Mouse (Mus musculus): Measurements from ENCODE around the gene Cma2. TPM values are rescaled to one million over a fixed set of nuclear protein-coding genes. Genes with fewer than 3 reads are reported as not detected.

Cma2 gene
- total and polyA plus RNA-seq, 3 experiments = not detected

- Histone ChIP-seq H3K4me1 (ENCODE audit: control insufficient read depth in 1 of 2, insufficient read depth in 2 of 2, low read length in 2 of 2) (no peaks in the 10 kb centered on the region), H3K4me3 (ENCODE audit: control insufficient read depth in 1 of 2, insufficient read depth in 1 of 2, low read depth in 2 of 2, low read length in 2 of 2) (no peak overlapping the region), H3K27me3 (ENCODE audit: control insufficient read depth in 1 of 2, insufficient read depth in 2 of 2, low read length in 2 of 2) (peaks cover 37 to 51% of the 10 kb centered on the region in 2 experiments), H3K9ac (ENCODE audit: control insufficient read depth, low read depth, low read length, poor library complexity, severe bottlenecking) (no peak overlapping the region), H3K36me3 (ENCODE audit: control insufficient read depth in 1 of 2, insufficient read depth in 2 of 2, low read length in 2 of 2) (no peaks in the 10 kb centered on the region), H3K9me3 (replicated peaks; ENCODE audit: insufficient read depth, low read length) (no peaks in the 10 kb centered on the region), H3K27ac (ENCODE audit: control insufficient read depth, low read depth, low read length) (no peak overlapping the region), H3K79me2 (ENCODE audit: control insufficient read depth, insufficient read depth, low read length, poor library complexity) (no peaks in the 10 kb centered on the region)
- DNase-seq (ENCODE audit: low read depth, low spot score) = no peak
- TF ChIP-seq CHD1 (IDR thresholded peaks at IDR 0.05; ENCODE audit: low read depth, low read length) (no peak), EP300 (IDR thresholded peaks at IDR 0.05; ENCODE audit: low read depth in 1 of 2, low read length in 2 of 2) (no peak), ZNF384 (IDR thresholded peaks at IDR 0.05; ENCODE audit: low read depth, low read length) (no peak), ELF1 (IDR thresholded peaks at IDR 0.05; ENCODE audit: low read depth, low read length) (no peak), MYC (IDR thresholded peaks at IDR 0.05; ENCODE audit: low read depth, low read length) (no peak), ZKSCAN1 (IDR thresholded peaks at IDR 0.05; ENCODE audit: low read depth, low read length) (no peak), MXI1 (IDR thresholded peaks at IDR 0.05; ENCODE audit: low read depth, low read length) (no peak), MAZ (IDR thresholded peaks at IDR 0.05; ENCODE audit: low read depth, low read length) (no peak), ZC3H11A (IDR thresholded peaks at IDR 0.05; ENCODE audit: low read depth, low read length) (no peak), USF2 (IDR thresholded peaks at IDR 0.05; ENCODE audit: borderline replicate concordance in 1 of 2, insufficient read depth in 1 of 2, low read depth in 1 of 2, low read length in 2 of 2) (no peak), POLR2AphosphoS2 (IDR thresholded peaks at IDR 0.05; ENCODE audit: low read length) (no peak), HCFC1 (IDR thresholded peaks at IDR 0.05; ENCODE audit: low read depth, low read length) (no peak), GATA1 (IDR thresholded peaks at IDR 0.05; ENCODE audit: low read depth, low read length) (no peak), CTCF (IDR thresholded peaks at IDR 0.05 in 2 of 3, conservative IDR thresholded peaks at IDR 0.05 in 1 of 3; ENCODE audit: control insufficient read depth in 1 of 3, insufficient read depth in 1 of 3, low read depth in 2 of 3, low read length in 3 of 3, poor library complexity in 1 of 3, severe bottlenecking in 1 of 3) (no peak), TBP (IDR thresholded peaks at IDR 0.05; ENCODE audit: low read depth, low read length) (no peak), RAD21 (IDR thresholded peaks at IDR 0.05; ENCODE audit: low read depth, low read length) (no peak), TCF12 (IDR thresholded peaks at IDR 0.05; ENCODE audit: low read depth, low read length) (no peak), GABPA (IDR thresholded peaks at IDR 0.05; ENCODE audit: low read depth, low read length) (no peak), ZMIZ1 (IDR thresholded peaks at IDR 0.05; ENCODE audit: low read depth, low read length) (no peak), MEF2A (IDR thresholded peaks at IDR 0.05; ENCODE audit: extremely low read depth, insufficient replicate concordance, low read depth, low read length, poor library complexity, severe bottlenecking) (no peak)
These were observed 7.2 kb upstream of the Cma2 start for GRCm38 (mm10) chr14:55943601-55944000.

GRCm38 (mm10) chr14:55944575-55944974, 6.2 kb upstream of the Cma2 start, which contains the start of gene Cma1:
Cma1 (minus strand) TSS chr14:55944675.
- H3K4me1 ChIP-seq (ENCODE audit: control insufficient read depth in 1 of 2, insufficient read depth in 2 of 2, low read length in 2 of 2) = no peaks in the 10 kb centered on the region
- TF ChIP-seq MAZ (IDR thresholded peaks at IDR 0.05; ENCODE audit: low read depth, low read length) = no peak
- no peak for TF ChIP-seq UBTF (IDR thresholded peaks at IDR 0.05; ENCODE audit: borderline replicate concordance, insufficient read depth, low read depth, low read length)
- TF ChIP-seq ETS1 (IDR thresholded peaks at IDR 0.05; ENCODE audit: low read depth, low read length) = no peak
- TF ChIP-seq HCFC1 (IDR thresholded peaks at IDR 0.05; ENCODE audit: low read depth, low read length) = no peak
- TF ChIP-seq MEF2A (IDR thresholded peaks at IDR 0.05; ENCODE audit: extremely low read depth, insufficient replicate concordance, low read depth, low read length, poor library complexity, severe bottlenecking) = no peak
- H3K27me3 ChIP-seq (ENCODE audit: control insufficient read depth in 1 of 2, insufficient read depth in 2 of 2, low read length in 2 of 2) = peaks cover 29 to 47% of the 10 kb centered on the region in 2 experiments
- no peaks in the 10 kb centered on the region for H3K79me2 ChIP-seq (ENCODE audit: control insufficient read depth, insufficient read depth, low read length, poor library complexity)
- DNase-seq (ENCODE audit: low read depth, low spot score) = no peak
- H3K4me3 ChIP-seq (ENCODE audit: control insufficient read depth in 1 of 2, insufficient read depth in 1 of 2, low read depth in 2 of 2, low read length in 2 of 2) = no peak within 1 kb of the TSS
- no peaks in the 10 kb centered on the region for H3K9me3 ChIP-seq (replicated peaks; ENCODE audit: insufficient read depth, low read length)
- no peak within 1 kb of the TSS for H3K27ac ChIP-seq (ENCODE audit: control insufficient read depth, low read depth, low read length)
- H3K9ac ChIP-seq (ENCODE audit: control insufficient read depth, low read depth, low read length, poor library complexity, severe bottlenecking) = no peak within 1 kb of the TSS
- H3K36me3 ChIP-seq (ENCODE audit: control insufficient read depth in 1 of 2, insufficient read depth in 2 of 2, low read length in 2 of 2) = no peaks in the 10 kb centered on the region

All from MEL (cell line).